Mouse (Mus musculus) liver, postnatal 0 days (tissue): ENCODE data around the gene Fam205c. TPM values are rescaled to one million over a fixed set of nuclear protein-coding genes. Genes with fewer than 3 reads are reported as not detected.
A peak's percentile ranks its signal among the peaks of the same experiment; 100 is the strongest.

ENCODE experiments used
- ATAC-seq: fragments of 200-750 bp; cut with Nextera tagmentation; 2 replicates; pipeline ENCODE4 v1.8.0; 2017; ENCODE audit warnings: mild to moderate bottlenecking, moderate library complexity
- DNase-seq: peaks from one replicate; pipeline ENCODE4 v3.0.0-alpha.2; 2016
- H3K27ac ChIP-seq: fragments of 300-500 bp; sonication (generic); 2 replicates; pipeline ENCODE4 v1.5.1; 2014; ENCODE audit warnings: antibody characterized with exemption, moderate library complexity, mild to moderate bottlenecking, low read depth
- H3K27me3 ChIP-seq: fragments of 300-500 bp; sonication (generic); 2 replicates; pipeline ENCODE4 v1.6.1; 2014; ENCODE audit warnings: low read length, control low read depth, mixed read lengths; ENCODE audit not compliant: insufficient read depth
- H3K36me3 ChIP-seq: fragments of 300-500 bp; sonication (generic); replicated peaks from 2 replicates; pipeline ENCODE4 v1.6.1; 2014; ENCODE audit warnings: mild to moderate bottlenecking, control low read depth, low read length, moderate library complexity, mixed read lengths; ENCODE audit not compliant: insufficient read depth
- H3K4me1 ChIP-seq: fragments of 300-500 bp; sonication (generic); 2 replicates; pipeline ENCODE4 v1.6.1; 2014; ENCODE audit warnings: antibody characterized with exemption, mild to moderate bottlenecking, control low read depth; ENCODE audit not compliant: insufficient read depth
- H3K4me2 ChIP-seq: fragments of 300-500 bp; sonication (generic); 2 replicates; pipeline ENCODE4 v1.6.1; 2014; ENCODE audit warnings: low read depth, mild to moderate bottlenecking, low read length, moderate library complexity, mixed read lengths
- H3K4me3 ChIP-seq: fragments of 300-500 bp; sonication (generic); 2 replicates; pipeline ENCODE4 v1.5.1; 2014; ENCODE audit warnings: low read depth, low read length
- H3K9ac ChIP-seq: fragments of 300-500 bp; sonication (generic); replicated peaks from 2 replicates; pipeline ENCODE4 v1.6.1; 2014; ENCODE audit warnings: mild to moderate bottlenecking, moderate library complexity
- H3K9me3 ChIP-seq: fragments of 300-500 bp; sonication (generic); 2 replicates; pipeline ENCODE4 v1.6.1; 2016; ENCODE audit warnings: mild to moderate bottlenecking, control low read depth, low read length, mixed read lengths
- CTCF ChIP-seq: sonication (generic); IDR thresholded peaks from 2 replicates; pipeline ENCODE4 v1.5.1; 2016; ENCODE audit warnings: antibody characterized with exemption, low read depth
- EP300 ChIP-seq: IDR thresholded peaks from 2 replicates; pipeline ENCODE4 v1.6.1; 2016; ENCODE audit warnings: antibody characterized with exemption, low read depth, mild to moderate bottlenecking
- WGBS: fragments of 180-500 bp; shearing (Covaris S2); extraction: QIAGEN DNeasy Blood & Tissue Kit; methylation state at CpG from one replicate; pipeline ENCODE4 v1.1.7; 2014; ENCODE audit not compliant: insufficient replicate concordance; 5-methylcytosine and 5-hydroxymethylcytosine counted together
- polyA plus RNA-seq: library from polyadenylated mRNA; unstranded; fragments of >200 nt; fragmentation: Nextera tagmentation; extraction: Ambion mirVana; gene quantifications from 2 replicates; pipeline ENCODE4 v1.2.1, GENCODE M21; 2015

Gene Fam205c
- polyA plus RNA-seq, 1 experiment from 2014 or later, result 0.39 TPM

- Histone ChIP-seq H3K27me3 (no peaks in the 10 kb centered on the region), H3K4me3 (no peak overlapping the region), H3K9me3 (no peaks in the 10 kb centered on the region), H3K4me1 (no peaks in the 10 kb centered on the region), H3K4me2 (no peak overlapping the region), H3K36me3 (no peaks in the 10 kb centered on the region), H3K27ac (no peak overlapping the region), H3K9ac (no peak overlapping the region)
- no peak for TF ChIP-seq CTCF
- TF ChIP-seq EP300, result no peak
- WGBS, result 46% methylated on average over 1 of the region's 1 CpGs
- ATAC-seq, result no peak
- DNase-seq, result no peak
Observed at GRCm38 (mm10) chr4:42903942-42904341, 29.9 kb upstream of the Fam205c start.

- no peak overlapping the region for H3K9ac ChIP-seq
- no peaks in the 10 kb centered on the region for H3K36me3 ChIP-seq
- ATAC-seq (no peak), DNase-seq (no peak)
- no peaks in the 10 kb centered on the region for H3K9me3 ChIP-seq
- TF ChIP-seq CTCF (no peak), EP300 (no peak)
- H3K4me2 ChIP-seq, result no peak overlapping the region
- no peaks in the 10 kb centered on the region for H3K4me1 ChIP-seq
- H3K27me3 ChIP-seq, result no peaks in the 10 kb centered on the region
- 87% methylated on average over 5 of the region's 5 CpGs for WGBS
- no peak overlapping the region for H3K27ac ChIP-seq
- H3K4me3 ChIP-seq, result no peak overlapping the region
Observed at GRCm38 (mm10) chr4:42902730-42903129, 28.7 kb upstream of the Fam205c start.

- Histone ChIP-seq H3K9ac (no peak overlapping the region), H3K27ac (no peak overlapping the region), H3K9me3 (no peaks in the 10 kb centered on the region), H3K36me3 (no peaks in the 10 kb centered on the region), H3K27me3 (no peaks in the 10 kb centered on the region), H3K4me1 (no peaks in the 10 kb centered on the region), H3K4me3 (no peak overlapping the region), H3K4me2 (no peak overlapping the region)
- peak; percentile 84 for TF ChIP-seq CTCF
- TF ChIP-seq EP300, result no peak
- 40% methylated on average over 9 of the region's 9 CpGs for WGBS
- DNase-seq, result peak; percentile 73
- no peak for ATAC-seq
Observed at GRCm38 (mm10) chr4:42902174-42902573, 28.1 kb upstream of the Fam205c start.

GRCm38 (mm10) chr4:42900878-42901277, 26.8 kb upstream of the Fam205c start:
- 49% methylated on average over 5 of the region's 5 CpGs for WGBS
- H3K9me3 ChIP-seq, result no peaks in the 10 kb centered on the region
- no peak overlapping the region for H3K27ac ChIP-seq
- H3K4me2 ChIP-seq, result no peak overlapping the region
- ATAC-seq (no peak), DNase-seq (no peak)
- TF ChIP-seq EP300, result no peak
- no peak for TF ChIP-seq CTCF
- no peaks in the 10 kb centered on the region for H3K36me3 ChIP-seq
- no peaks in the 10 kb centered on the region for H3K27me3 ChIP-seq
- H3K9ac ChIP-seq, result no peak overlapping the region
- no peak overlapping the region for H3K4me3 ChIP-seq
- H3K4me1 ChIP-seq, result no peaks in the 10 kb centered on the region

- no peak for TF ChIP-seq EP300
- no peak for TF ChIP-seq CTCF
- no peaks in the 10 kb centered on the region for H3K27me3 ChIP-seq
- no peak for ATAC-seq
- no peaks in the 10 kb centered on the region for H3K9me3 ChIP-seq
- no peak for DNase-seq
- 48% methylated on average over 3 of the region's 3 CpGs for WGBS
- no peak overlapping the region for H3K27ac ChIP-seq
- no peak overlapping the region for H3K9ac ChIP-seq
- H3K36me3 ChIP-seq, result no peaks in the 10 kb centered on the region
- H3K4me1 ChIP-seq, result no peaks in the 10 kb centered on the region
- H3K4me2 ChIP-seq, result no peak overlapping the region
- no peak overlapping the region for H3K4me3 ChIP-seq
Observed at GRCm38 (mm10) chr4:42898914-42899313, 24.9 kb upstream of the Fam205c start.

GRCm38 (mm10) chr4:42895118-42895517, 21.1 kb upstream of the Fam205c start:
- Histone ChIP-seq H3K4me2 (no peak overlapping the region), H3K36me3 (no peaks in the 10 kb centered on the region), H3K4me3 (no peak overlapping the region), H3K27me3 (no peaks in the 10 kb centered on the region), H3K27ac (no peak overlapping the region), H3K4me1 (no peaks in the 10 kb centered on the region), H3K9ac (no peak overlapping the region), H3K9me3 (no peaks in the 10 kb centered on the region)
- no peak for ATAC-seq
- 79% methylated on average over 7 of the region's 7 CpGs for WGBS
- no peak for DNase-seq
- TF ChIP-seq CTCF (no peak), EP300 (no peak)

GRCm38 (mm10) chr4:42891176-42891575, 17.1 kb upstream of the Fam205c start:
- Histone ChIP-seq H3K4me3 (no peak overlapping the region), H3K9me3 (no peaks in the 10 kb centered on the region), H3K4me1 (no peaks in the 10 kb centered on the region), H3K36me3 (no peaks in the 10 kb centered on the region), H3K27me3 (no peaks in the 10 kb centered on the region), H3K4me2 (no peak overlapping the region), H3K9ac (no peak overlapping the region), H3K27ac (no peak overlapping the region)
- no peak for TF ChIP-seq EP300
- no peak for TF ChIP-seq CTCF
- DNase-seq, result no peak
- no peak for ATAC-seq
- WGBS, result 65% methylated on average over 7 of the region's 7 CpGs
